Mouse (Mus musculus) left cerebral cortex, postnatal 25 days (tissue): ENCODE measurements around the gene Dtnbp1. TPM values are rescaled to one million over a fixed set of nuclear protein-coding genes. Genes with fewer than 3 reads are reported as not detected.
A peak's percentile ranks its signal among the peaks of the same experiment; 100 is the strongest.

ENCODE experiments used
- DNase-seq, 2 experiments: peaks; one replicate each; pipeline ENCODE4 v3.0.0; 2022; ENCODE audit warnings: low spot score in 2 of 2, mixed read lengths in 1 of 2
- intact Hi-C: fragments of 180-260 bp; cut with DNase I; formaldehyde crosslinking; loops from one replicate; pipeline ENCODE4 v1.15.1; 2025
- total RNA-seq, 2 experiments: library from RNA; stranded (reverse); gene quantifications; 2 replicates each; pipeline ENCODE4 v1.2.3; 2021

Dtnbp1 gene
- total RNA-seq, 2 experiments from 2014 or later, result 82.4 to 89.3 TPM

GRCm38 (mm10) chr13:44955781-44956180 is 46.2 kb downstream of the Dtnbp1 start:
- intact Hi-C loops, result no loop called here
- no peak for DNase-seq

- no peak for DNase-seq
- intact Hi-C loops, result no loop called here
Observed at GRCm38 (mm10) chr13:44954232-44954568, 47.7 kb downstream of the Dtnbp1 start.

- intact Hi-C loops, result no loop called here
- no peak for DNase-seq
Observed at GRCm38 (mm10) chr13:44953546-44954231, 48.3 kb downstream of the Dtnbp1 start.

GRCm38 (mm10) chr13:44952393-44953086 is 49.4 kb downstream of the Dtnbp1 start:
- DNase-seq, result no peak
- intact Hi-C loops, result no loop called here

- intact Hi-C loops, result loop anchor here (5.0 kb wide), 1 partner anchor 216 kb away; no protein-coding TSS in a partner anchor
- peak; percentile 45 to 75 for DNase-seq
Observed at GRCm38 (mm10) chr13:44948320-44949250, 53.4 kb downstream of the Dtnbp1 start.

- intact Hi-C loops, result loop anchor here (5.0 kb wide), 1 partner anchor 215 kb away; no protein-coding TSS in a partner anchor
- DNase-seq, result peak; percentile 49 to 61
Observed at GRCm38 (mm10) chr13:44946880-44947635, 54.9 kb downstream of the Dtnbp1 start.

- no peak for DNase-seq
- intact Hi-C loops, result no loop called here
Observed at GRCm38 (mm10) chr13:44943618-44944017, 58.3 kb downstream of the Dtnbp1 start.

GRCm38 (mm10) chr13:44939326-44940035 is 62.5 kb downstream of the Dtnbp1 start:
- intact Hi-C loops, result no loop called here
- DNase-seq, result no peak

GRCm38 (mm10) chr13:44937681-44938080 is 64.3 kb downstream of the Dtnbp1 start:
- no peak for DNase-seq
- intact Hi-C loops, result no loop called here

GRCm38 (mm10) chr13:44933575-44933974 is 68.4 kb downstream of the Dtnbp1 start:
- intact Hi-C loops, result no loop called here
- no peak for DNase-seq

GRCm38 (mm10) chr13:44932307-44933264 is 69.4 kb downstream of the Dtnbp1 start:
- no peak for DNase-seq
- intact Hi-C loops, result no loop called here

- no peak for DNase-seq
- intact Hi-C loops, result no loop called here
Observed at GRCm38 (mm10) chr13:44926311-44926710, 75.6 kb downstream of the Dtnbp1 start.

- intact Hi-C loops, result no loop called here
- DNase-seq, result no peak
Observed at GRCm38 (mm10) chr13:44925173-44925572, 76.8 kb downstream of the Dtnbp1 start.

GRCm38 (mm10) chr13:44924042-44924441 is 77.9 kb downstream of the Dtnbp1 start:
- DNase-seq, result no peak
- intact Hi-C loops, result no loop called here

- intact Hi-C loops, result no loop called here
- DNase-seq, result no peak
Observed at GRCm38 (mm10) chr13:44921721-44922120, 80.2 kb downstream of the Dtnbp1 start.

- peak; percentile 31 to 47 for DNase-seq
Observed at GRCm38 (mm10) chr13:44921095-44921494, 80.9 kb downstream of the Dtnbp1 start.

GRCm38 (mm10) chr13:44918269-44918668 is 83.7 kb downstream of the Dtnbp1 start:
- DNase-seq, result no peak
- intact Hi-C loops, result no loop called here

More at GRCm38 (mm10) chr13:44921095-44921494, 80.9 kb downstream of the Dtnbp1 start:
- intact Hi-C loops, result no loop called here

GRCm38 (mm10) chr13:44917202-44917601 is 84.7 kb downstream of the Dtnbp1 start:
- intact Hi-C loops, result no loop called here

More at GRCm38 (mm10) chr13:44917202-44917601, 84.7 kb downstream of the Dtnbp1 start:
- DNase-seq, result no peak
